In genomic region chr8:69799261-69799660, GRCm38 (mm10) we compare ENCODE assay signal across 15 mouse cellular contexts. TPM values are rescaled to one million over a fixed set of nuclear protein-coding genes. Genes with fewer than 3 reads are reported as not detected.
DNase-seq lines count a peak whose midpoint lies in the region.
"Had no signal": no experiment of that assay in that cellular context is flagged by ENCODE, and none has a peak within 500 bp of the region (broad histone marks: within the 10 kb centered on the region; RNA-seq: fewer than 3 reads in every experiment).

No protein-coding gene starts in this region.

- peak; percentile 8 to 20 for DNase-seq in frontal cortex, postnatal 10 days (ENCODE audit: low spot score in 2 of 2)
- no peak for DNase-seq in frontal cortex, postnatal 14 days (ENCODE audit: low spot score in 2 of 2)
- DNase-seq in layer of hippocampus, adult 11-12 months (ENCODE audit: low spot score): peak; percentile 2
- DNase-seq in layer of hippocampus, postnatal 14 days (ENCODE audit: low spot score in 2 of 2): no peak
- DNase-seq in ovary, adult 18-20 months (ENCODE audit: low spot score): peak; percentile 0
- DNase-seq in ovary, postnatal 36 days (ENCODE audit: low spot score): no peak
- peak; percentile 8 for DNase-seq in urinary bladder, postnatal 10 days (ENCODE audit: low spot score)
- DNase-seq in urinary bladder, postnatal 36 days (ENCODE audit: low spot score in 2 of 2): no peak
- DNase-seq: adrenal gland, postnatal 25 days; cerebellum, adult 9-10 months; gastrocnemius, postnatal 10 days; heart, adult 18-20 months; kidney, adult 18-20 months; lung, postnatal 4 days had no signal

RNA-seq across cellular contexts. Expression of gene Zfp866, which starts 8.3 kb away (rescaled TPM):
- 10 to 100 TPM; 29.8 to 30.4 TPM for total RNA-seq in layer of hippocampus, postnatal 14 days (2021)

RNA-seq across cellular contexts. Expression of gene Atp13a1, which starts 8.3 kb away (rescaled TPM):
- 10 to 100 TPM; 44.3 to 44.5 TPM for total RNA-seq in layer of hippocampus, postnatal 14 days (2021)

RNA-seq across cellular contexts. Expression of gene Gmip, which starts 9.2 kb away (rescaled TPM):
- total RNA-seq in layer of hippocampus, postnatal 14 days (2021): 10 to 100 TPM; 19.2 to 20.5 TPM

RNA-seq across cellular contexts. Expression of gene Lpar2, which starts 23.0 kb away (rescaled TPM):
- 1 to 10 TPM in 1 of 2 experiments, under 1 TPM in 1; 0.74 to 1.0 TPM for total RNA-seq in layer of hippocampus, postnatal 14 days (2021)

RNA-seq across cellular contexts. Expression of gene Gm20422, which starts 24.6 kb away (rescaled TPM):
- 1 to 10 TPM in 1 of 2 experiments, under 1 TPM in 1; 0.81 to 1.8 TPM for total RNA-seq in layer of hippocampus, postnatal 14 days (2021)
- total RNA-seq: liver, adult 2 months had no signal

Comparison
In these comparisons a context has a peak if more than half of its experiments do, and no peak if none do; other contexts are left out.
1. DNase-seq: peak in frontal cortex, postnatal 10 days (2 of 2), layer of hippocampus, adult 11-12 months (single experiment), ovary, adult 18-20 months (single experiment) and urinary bladder, postnatal 10 days (single experiment); none in frontal cortex, postnatal 14 days (0 of 2), layer of hippocampus, postnatal 14 days (0 of 2), ovary, postnatal 36 days (single experiment) and urinary bladder, postnatal 36 days (0 of 2).